Mouse (Mus musculus): Measurements from ENCODE around the gene Meig1. TPM values are rescaled to one million over a fixed set of nuclear protein-coding genes. Genes with fewer than 3 reads are reported as not detected.
"Not testable (repeated sequence)": the region's sequence is repeated elsewhere in the genome, so short reads cannot be mapped to it uniquely, and the experiment has no call there.

The Meig1 gene
- under 1 TPM in 1 of 2 experiments, not detected in 1; 0.56 TPM for total RNA-seq (2021)
- long read RNA-seq, experiment 1, result 0 reads
- long read RNA-seq, experiment 2, result 0 reads

DNA sequence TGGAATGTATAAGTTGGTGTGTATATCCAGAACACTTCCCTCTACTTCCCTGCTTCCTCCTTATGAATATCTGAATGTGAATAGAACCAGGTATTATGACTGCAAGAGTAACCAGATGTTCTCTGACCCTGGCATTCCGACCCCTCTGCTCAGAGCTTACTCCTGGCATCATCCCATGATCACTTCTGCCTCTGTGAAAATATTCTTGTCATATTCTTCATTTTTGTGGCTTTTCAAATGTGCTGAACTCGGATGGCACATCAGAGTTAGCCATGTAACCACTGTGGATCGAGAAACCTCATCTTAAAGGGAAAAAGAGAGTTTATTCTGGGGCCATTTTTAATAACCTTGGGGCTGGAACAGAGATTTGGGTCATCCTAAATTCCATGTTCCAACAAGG is at the start of gene Meig1:
Gene Meig1, minus strand, starts transcription at position 101 of the 400 bp plus-strand sequence.
- no peak for DNase-seq

DNA sequence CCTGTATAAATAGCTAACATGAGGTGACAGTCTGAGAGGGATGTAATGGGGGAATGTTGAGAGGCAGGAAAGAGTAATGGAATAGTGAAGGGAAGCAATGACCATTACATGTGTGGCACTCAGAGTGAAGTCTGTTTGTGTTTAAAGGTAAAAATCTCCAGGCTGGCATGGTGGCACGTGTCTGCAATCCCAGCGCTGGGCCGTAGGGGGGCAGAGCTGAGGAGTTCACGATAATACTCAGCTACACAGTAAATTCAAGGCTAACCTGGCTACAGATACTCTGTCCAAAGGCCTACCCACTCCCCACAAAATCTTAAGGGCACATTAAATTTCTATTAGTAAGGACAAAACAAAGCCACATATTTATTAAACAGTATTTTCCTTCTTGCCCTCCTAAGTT is 34.1 kb upstream of the Meig1 start:
- DNase-seq, result no peak

DNA sequence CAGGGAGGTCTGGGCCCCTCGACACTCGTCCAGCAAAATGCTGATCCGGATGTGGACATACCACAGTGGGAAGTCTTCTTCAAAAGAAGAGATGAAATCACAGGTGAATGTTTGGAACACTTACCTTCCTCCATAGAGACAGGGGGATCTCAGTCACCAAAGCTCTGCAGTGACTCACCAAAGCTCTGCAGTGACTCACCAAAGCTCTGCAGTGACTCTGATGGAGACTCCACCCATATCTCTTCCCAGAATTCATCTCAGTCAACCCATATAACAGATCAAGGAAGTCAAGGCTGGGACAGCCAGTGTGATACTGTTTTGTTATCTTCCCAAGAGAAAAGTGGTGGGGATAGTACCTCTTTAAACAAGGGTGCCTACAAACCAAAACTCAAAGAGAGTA is 30.6 kb upstream of the Meig1 start:
- peak; percentile 19 to 32 for DNase-seq

DNA sequence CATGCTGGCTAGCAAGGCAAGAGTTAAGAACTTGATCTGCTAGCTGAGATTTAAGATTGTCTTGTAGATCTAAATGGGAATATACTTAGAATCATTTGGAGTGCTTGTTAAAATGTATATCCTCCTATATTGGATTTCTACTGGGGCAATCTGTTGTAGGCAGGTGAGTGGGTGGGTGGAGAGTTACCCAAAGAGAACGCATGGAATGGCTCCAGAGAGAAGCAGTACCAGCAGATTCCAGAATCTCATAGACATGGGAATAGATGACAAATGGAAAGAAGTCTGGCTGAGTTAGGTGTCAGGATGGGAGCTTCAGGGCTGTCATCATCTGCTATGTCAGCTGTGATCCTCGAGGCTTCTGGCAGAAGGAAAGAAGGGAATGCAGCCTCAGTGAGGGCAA is 27.0 kb upstream of the Meig1 start:
- no peak for DNase-seq

DNA sequence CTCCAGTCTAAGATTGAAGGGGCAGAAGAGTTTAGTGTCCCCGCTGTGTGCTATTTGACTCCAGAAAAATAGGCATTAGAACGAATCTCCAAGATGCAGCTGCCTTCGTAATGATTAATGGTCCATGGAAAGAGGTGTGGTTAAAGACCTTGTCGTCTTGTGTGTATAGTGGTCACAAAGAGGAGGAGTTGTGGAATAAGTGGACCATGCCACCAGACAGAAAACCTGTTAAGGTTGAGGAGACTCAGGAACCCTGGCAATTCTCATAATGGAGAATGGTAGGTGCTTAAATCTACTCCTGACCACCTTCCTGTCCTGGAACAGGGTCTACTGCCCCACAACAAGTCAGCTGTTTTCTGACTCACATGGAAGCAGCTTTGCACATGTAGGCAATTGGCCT is 23.5 kb upstream of the Meig1 start:
- DNase-seq, result no peak

DNA sequence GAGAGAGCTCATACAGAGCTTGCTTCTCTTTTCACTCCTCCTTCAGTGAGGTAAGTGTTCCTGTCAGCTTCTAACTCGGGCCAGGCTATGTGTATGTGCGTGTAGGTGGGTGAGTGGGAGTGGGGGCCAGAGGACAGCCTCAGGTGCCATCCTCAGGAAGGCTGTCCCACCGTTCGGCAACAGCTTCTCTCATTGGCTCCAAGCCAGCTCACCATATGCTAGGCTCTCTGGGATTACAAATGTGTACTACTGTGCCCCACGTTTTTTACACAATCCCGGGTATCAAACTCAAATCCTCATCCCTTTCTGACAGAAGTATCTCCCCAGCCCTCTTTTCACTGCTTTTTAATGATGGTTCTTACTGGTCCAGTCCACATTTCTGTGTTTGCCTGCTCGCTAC is 21.8 kb upstream of the Meig1 start:
- DNase-seq, result no peak

DNA sequence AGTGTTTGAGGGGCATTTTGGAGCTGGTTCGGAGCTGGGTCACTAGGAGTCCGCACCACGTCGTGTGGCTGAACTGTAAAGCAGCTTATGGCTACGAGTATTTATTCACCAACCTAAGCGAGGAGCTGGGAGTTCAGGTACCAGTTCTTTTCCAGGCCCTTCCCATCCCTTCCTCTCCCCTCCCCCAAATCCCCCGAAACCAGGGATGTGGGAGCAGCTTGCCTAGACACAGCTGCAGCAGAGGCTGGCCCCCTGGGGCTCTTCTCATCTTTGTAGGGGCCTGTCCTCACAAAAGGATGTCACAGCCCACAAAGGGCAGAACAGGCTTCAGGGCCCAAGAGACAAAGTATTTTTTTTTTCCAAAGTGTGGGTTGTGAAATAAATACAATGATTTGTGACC is 15.5 kb upstream of the Meig1 start:
- DNase-seq, result no peak

DNA sequence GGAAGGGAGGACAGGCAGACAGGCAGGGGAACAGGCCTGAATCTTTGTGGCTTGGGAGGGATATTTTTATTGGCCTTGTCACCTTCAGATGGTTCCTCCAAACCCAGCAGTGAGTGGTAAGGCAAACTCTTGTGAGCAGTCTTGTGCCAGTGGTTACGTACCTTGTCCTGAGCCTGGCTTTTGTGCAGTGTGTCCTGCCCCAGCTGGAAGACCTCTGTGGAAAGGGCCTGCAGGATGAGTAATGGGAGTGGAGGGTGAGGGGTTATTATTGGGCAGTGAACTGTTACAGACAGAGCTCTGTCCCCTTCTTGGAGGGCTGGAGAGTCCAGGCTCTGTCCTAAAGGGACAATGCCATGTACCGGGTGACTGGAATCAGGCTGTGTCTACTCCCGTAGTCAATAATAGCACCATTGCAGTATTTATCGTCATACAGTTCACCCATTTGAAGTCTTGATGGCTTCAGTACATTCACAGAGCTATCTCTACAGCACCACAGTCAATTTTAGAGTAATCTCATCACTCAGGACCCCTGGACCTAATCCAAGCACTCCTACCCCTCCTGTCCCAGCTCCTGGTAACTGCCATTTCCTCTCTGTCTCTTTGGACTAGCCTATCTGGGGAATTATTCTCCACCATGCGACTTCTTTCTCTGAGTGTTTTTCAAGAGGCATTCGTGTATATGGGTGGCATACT is 13.1 kb upstream of the Meig1 start:
- DNase-seq, result no peak

DNA sequence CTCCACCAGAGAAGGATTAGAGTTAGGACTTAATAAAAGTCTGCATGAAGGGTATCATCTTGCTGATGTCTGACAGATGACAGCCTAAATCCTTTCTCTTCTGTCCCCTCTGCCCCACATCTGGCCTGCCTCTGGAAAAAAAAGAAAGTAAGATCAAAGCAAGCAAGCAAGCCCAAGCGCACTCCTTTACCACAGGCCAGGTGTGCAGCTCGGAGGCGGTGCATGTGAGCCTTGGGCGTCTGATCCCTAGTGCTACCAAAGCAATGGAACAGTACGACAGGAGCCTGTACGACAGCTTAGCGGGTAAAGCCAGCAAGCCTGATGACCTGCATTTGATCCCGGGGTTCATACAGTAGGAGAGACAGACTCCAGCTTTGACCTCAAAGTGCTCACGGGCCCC is 8.5 kb upstream of the Meig1 start:
- DNase-seq, result no peak

DNA sequence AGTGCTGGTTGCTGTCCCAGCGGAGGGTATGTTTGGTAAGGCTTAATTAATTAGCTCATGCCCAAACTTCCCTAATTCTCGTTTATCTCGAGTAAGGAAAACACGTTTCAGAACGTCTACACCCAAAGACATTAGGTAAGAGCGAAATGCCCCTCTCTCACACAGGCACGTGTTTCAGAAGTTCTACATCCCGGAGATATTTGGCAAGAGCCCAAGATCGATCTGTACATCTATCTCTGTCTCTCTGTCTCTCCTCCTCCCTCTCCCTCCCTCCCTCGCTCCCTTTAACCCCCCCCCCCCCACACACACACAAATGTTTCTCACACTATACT is 2.1 kb upstream of the Meig1 start:
- DNase-seq, result no peak

DNA sequence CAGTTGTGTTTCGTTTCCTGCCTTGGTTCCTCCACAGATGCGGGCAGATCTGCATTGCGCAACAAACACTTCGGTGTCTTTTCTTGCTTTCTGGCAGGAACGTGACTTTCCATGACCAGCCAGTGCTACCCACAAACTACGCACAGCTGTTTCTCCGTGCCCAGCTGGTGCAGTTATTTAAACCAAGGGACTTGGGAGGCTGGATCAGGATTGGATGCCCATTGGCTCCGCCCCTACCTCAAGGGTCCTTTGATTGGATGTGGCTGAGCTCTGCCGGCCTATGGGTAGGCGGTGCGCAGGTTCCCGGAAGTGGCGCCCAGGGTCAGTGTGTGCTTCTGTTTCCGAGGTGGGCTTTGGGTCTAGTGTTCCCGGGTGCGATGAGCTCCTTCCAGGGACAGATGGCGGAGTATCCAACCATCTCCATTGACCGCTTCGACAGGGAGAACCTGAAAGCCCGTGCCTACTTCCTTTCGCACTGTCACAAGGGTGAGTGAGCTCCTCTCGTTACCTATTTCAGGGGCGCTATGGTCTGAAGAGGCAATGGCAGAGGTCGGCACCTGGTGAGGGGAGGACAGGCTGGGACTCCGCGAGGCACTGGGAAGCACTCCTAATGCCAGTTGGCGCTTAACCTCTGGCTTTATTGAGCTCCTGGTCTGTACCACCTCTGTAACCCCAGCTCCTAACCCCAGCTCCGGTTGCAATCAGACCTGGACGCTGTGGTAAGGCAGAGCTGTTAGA is 1.6 kb upstream of the Meig1 start, which contains the start of gene Dclre1c:
Gene Dclre1c, plus strand, starts transcription at position 291 of the 738 bp plus-strand sequence.
- peak; percentile 92 to 93 for DNase-seq

DNA sequence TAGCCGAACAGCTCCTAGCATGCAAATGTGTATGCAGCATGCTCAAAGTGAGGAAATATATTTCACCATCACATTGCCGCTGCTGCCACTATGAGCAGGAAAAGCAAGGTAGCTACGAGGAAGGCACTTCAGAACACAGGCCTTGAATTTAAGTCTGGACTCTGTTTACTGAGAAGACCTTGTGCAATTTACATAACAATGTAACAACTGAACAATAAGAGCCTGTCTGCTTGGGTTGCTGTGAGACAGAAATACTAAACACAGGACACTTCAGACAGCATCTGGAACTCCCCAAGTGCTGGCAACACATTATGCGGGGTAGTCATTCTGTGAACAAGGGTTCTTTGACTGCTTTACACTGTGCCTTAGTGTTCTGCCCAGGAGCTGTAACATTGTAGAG is 2.3 kb downstream of the Meig1 start:
- no peak for DNase-seq

DNA sequence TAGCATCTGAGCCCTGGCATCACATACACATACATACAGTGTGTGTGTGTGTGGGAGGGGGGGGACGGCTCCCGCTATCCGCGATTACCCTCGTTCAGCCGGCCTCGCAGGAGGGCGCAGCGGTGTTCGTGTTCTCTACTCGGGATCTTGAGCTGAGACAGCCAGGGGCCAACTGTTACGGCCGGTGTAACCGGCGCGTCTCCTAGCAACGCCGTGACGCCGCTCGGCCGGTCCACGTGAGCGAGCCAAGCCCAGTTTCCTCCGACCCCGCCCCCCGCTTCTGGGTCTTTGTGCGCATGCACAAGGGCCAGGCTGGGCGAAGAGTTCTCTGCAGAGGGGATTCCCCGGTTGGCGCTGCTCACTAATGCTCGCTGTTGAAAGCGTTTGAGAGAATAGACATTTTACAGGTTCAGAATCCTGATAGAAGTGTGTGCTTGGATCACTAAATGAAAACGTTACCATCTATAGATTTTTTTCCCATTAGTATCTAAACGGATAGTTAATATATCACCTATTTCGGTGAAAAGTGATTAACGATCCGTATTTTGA is 3.5 kb downstream of the Meig1 start:
- DNase-seq, result peak; percentile 99

DNA sequence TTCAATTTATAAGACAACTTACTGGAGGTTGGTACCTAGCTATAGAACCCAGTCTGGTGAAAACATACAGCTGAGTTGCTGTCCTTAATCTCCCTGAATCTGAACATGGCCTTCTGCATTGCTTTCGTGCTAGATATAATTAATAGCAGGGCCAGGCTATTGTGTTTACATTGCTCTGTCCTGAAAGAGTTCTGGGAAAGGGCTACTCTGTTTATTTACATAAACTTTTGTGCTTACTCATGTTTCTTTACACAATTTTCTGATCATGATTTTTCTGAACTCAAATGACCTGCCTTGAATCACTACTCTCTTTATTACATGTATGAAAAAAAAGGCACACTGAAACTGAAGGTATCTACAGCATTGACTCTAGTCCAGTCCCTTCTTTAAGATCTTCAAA is 6.8 kb downstream of the Meig1 start:
- no peak for DNase-seq

DNA sequence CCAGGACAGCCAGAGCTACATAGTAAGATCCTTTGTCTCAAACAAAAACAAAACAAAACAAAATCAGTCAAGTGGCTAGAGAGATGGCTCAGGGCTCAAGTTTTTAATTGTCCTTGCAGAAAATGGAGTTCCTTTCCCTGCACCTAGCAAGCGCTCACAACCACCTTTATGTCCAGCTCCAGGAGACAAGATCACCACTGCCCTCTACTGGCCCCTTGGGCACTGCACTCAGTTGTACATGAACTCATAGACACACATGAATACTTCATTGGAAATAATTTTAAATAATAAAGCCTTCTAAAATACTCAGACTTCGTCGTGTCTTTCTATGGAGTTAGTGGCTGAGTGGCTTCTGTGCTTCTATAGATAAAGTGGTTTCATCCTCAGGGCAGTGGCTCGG is 8.2 kb downstream of the Meig1 start:
- DNase-seq, result peak; percentile 73 to 75

DNA sequence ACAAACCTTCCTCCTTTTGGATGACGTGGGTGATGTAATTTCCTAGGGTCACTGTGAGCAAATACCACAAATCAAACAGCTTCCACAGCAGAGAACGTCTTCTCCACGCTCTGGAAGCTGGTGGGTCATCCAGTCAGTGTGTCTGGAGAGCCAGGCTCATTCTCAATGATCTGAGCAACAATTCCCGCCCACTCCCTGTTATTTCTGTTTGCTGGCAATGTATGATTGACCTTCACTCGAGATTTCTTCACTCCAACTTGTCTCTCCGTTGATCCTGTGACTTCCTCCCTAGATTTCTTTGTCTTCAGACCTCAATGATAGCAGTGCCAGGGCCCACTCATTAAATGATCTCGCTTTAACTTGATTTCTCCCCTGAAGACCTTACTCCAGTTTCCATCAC is 14.7 kb downstream of the Meig1 start:
- no peak for DNase-seq

DNA sequence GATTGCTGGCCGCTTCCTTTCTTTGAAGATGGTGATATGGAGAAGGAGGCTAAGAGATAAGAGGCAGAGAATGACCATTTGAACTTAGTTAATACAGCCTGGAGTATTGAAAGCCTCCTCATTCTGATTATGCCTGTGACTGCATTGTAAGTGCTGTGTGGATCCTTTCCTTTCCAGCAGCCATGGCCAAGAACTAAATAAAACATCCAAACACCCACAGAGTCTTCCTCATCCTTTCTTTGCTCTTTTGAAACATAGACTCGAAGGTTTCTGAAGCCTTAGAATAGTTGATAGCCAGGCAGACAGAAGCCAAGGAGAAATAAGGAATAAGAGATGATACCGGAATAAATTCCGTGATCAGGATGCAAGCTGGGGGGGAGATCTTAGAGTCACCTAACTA is 16.5 kb downstream of the Meig1 start:
- DNase-seq, result no peak

DNA sequence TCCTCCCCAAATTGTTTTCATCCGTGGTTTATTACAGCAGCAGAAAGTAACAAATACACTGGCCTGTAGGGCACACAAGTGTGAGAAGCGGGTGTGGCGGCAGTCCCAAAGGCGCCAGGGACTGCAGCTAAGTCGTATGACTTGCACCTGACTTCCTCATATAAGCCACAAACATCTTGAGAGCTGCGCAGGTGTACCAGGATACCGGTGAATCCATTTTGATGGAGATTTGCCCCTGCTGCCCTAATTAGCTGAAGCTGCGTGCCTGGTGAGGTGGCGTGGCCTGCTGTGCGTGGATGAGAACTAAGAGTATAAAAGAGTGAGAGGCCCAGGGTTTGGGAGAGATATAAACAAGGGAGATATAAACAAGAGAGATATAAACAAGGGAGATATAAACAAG is 25.3 kb downstream of the Meig1 start, which contains the start of gene Olah:
Gene Olah, minus strand, starts transcription at position 101 of the 400 bp plus-strand sequence.
- DNase-seq, result not testable (repeated sequence)

DNA sequence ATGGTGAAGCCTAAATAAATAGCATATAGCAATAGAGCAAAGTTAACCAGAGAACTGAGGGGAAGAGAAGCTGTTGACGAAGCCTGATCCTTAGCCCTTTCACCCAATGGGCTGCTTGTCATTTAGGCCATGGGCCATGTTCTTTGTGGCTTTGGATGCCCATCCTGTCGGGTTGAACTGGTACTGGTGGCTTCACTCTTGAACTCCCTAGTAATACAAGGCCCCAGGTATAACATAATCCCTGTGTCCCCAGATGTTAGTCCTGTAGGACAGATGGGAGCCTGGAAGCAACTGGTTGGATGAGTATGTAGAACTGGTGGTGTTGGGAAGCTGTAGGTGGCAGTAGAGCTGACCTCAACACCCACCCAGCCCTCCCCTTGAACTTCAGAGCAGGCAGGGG is 30.5 kb downstream of the Meig1 start:
- DNase-seq, result no peak

DNA sequence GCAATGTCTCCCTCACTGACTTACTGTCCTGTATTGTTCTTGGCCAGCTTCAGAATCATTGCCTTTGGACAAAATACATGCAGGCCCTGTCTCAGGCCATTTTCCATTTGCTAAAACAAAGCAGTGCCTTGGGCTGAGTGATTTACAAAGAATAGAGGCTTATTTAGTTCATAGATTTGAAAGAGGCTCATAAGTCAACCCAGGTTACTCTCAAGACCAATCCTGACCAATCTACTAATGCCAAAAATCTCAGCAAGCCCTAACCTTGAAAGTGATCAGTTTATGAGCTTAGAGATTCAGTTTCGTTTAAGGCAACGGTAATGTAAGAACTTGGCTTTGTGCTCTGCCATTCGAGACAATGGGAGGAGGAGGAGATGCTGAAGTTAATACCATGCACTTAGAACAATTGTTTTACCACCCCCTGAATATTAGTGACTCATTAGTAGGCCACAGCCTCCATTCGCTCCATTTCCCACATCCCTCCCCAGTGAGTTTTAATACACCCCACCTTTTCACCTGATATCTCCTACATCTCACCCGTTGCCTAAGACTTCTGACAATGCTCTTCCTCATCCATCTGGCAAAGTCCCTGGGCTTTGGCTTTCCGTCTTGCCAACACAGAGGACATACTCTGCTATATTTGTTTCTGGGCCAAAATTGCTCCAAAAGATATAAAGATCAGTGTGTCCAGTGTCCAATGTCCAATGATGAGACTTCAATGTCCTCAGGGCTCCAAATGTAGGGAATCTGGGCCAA is 35.2 kb downstream of the Meig1 start:
- no peak for DNase-seq

DNA sequence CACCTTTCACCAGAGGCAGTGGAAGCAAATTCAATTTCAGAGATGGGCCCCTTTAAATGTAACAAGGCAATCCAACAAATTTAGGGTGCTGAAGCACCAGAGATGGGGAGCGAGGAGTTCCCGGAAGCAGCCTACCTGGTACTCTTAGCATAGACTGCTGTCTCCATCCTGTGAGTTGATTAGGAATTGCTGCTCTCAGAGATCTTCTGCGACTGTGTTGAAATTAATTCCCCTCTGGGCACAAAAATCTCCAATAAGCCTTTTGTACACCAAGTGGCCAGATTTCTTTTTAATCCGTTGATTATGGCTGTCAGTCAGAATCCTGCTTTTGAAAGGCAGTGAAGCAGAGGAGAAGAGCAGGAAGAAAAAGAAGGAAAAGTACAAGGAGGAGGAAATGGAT is 57.3 kb downstream of the Meig1 start:
- no peak for DNase-seq

DNA sequence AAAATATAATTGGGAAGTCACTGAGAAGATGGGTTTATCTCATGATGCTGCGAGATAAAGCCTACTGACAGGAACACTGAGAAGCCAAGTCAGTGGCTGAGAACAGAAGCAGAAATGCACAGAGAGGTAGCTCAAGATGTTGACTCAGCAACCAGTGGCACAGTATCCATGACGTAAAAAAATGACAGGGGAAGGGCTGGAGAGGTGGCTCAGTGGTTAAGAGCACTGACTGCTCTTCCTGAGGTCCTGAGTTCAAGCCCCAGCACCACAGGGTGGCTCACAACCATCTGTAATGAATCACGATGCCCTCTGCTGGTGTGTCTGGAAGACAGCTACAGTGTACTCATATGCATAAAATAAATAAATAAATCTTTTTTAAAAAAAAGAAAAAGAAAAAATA is 61.4 kb downstream of the Meig1 start:
- DNase-seq, result no peak
